Mouse (Mus musculus) frontal cortex, adult (tissue): Measurements from ENCODE around the gene Tnfrsf4.
A peak's percentile ranks its signal among the peaks of the same experiment; 100 is the strongest.

Experiments
- ATAC-seq: cut with Nextera tagmentation; 2 replicates; pipeline ENCODE4 v1.9.2; 2017; ENCODE audit warnings: mild to moderate bottlenecking, moderate library complexity, mixed read lengths; ENCODE audit not compliant: low TSS enrichment

Gene Tnfrsf4

GRCm38 (mm10) chr4:156028580-156028979, 14.9 kb downstream of the Tnfrsf4 start:
- no peak for ATAC-seq

- ATAC-seq, result no peak; the same call in 1 of the 2 replicates
Observed at GRCm38 (mm10) chr4:156030651-156031118, 17.0 kb downstream of the Tnfrsf4 start.

- ATAC-seq, result peak; percentile 20; the same call in 1 of the 2 replicates
Observed at GRCm38 (mm10) chr4:156031255-156031592, 17.6 kb downstream of the Tnfrsf4 start.

- ATAC-seq, result peak; percentile 78
Observed at GRCm38 (mm10) chr4:156031593-156032391, 18.1 kb downstream of the Tnfrsf4 start.

- ATAC-seq, result no peak
Observed at GRCm38 (mm10) chr4:156032856-156033255, 19.2 kb downstream of the Tnfrsf4 start.

GRCm38 (mm10) chr4:156033476-156034119, 20.0 kb downstream of the Tnfrsf4 start:
- ATAC-seq, result no peak

GRCm38 (mm10) chr4:156034301-156034700, 20.7 kb downstream of the Tnfrsf4 start:
- no peak for ATAC-seq

- ATAC-seq, result no peak
Observed at GRCm38 (mm10) chr4:156034901-156035300, 21.3 kb downstream of the Tnfrsf4 start.

- ATAC-seq, result no peak
Observed at GRCm38 (mm10) chr4:156044754-156045153, 31.1 kb downstream of the Tnfrsf4 start.

GRCm38 (mm10) chr4:156049779-156050178, 36.1 kb downstream of the Tnfrsf4 start:
- ATAC-seq, result no peak

- no peak for ATAC-seq
Observed at GRCm38 (mm10) chr4:156050391-156050980, 36.8 kb downstream of the Tnfrsf4 start.

GRCm38 (mm10) chr4:156053113-156053512, 39.5 kb downstream of the Tnfrsf4 start:
- no peak for ATAC-seq

GRCm38 (mm10) chr4:156054130-156054529, 40.5 kb downstream of the Tnfrsf4 start:
- ATAC-seq, result no peak

GRCm38 (mm10) chr4:156054606-156055005, 41.0 kb downstream of the Tnfrsf4 start:
- ATAC-seq, result no peak

- no peak for ATAC-seq
Observed at GRCm38 (mm10) chr4:156055173-156055572, 41.5 kb downstream of the Tnfrsf4 start.

GRCm38 (mm10) chr4:156057702-156058101, 44.1 kb downstream of the Tnfrsf4 start:
- no peak for ATAC-seq

GRCm38 (mm10) chr4:156058826-156059225, 45.2 kb downstream of the Tnfrsf4 start:
- ATAC-seq, result no peak

- no peak for ATAC-seq
Observed at GRCm38 (mm10) chr4:156059261-156059660, 45.6 kb downstream of the Tnfrsf4 start, which contains the start of gene Ttll10. Ttll10 (minus strand) TSS chr4:156059414.

GRCm38 (mm10) chr4:156059713-156060112, 46.1 kb downstream of the Tnfrsf4 start:
- ATAC-seq, result no peak

GRCm38 (mm10) chr4:156063861-156064509, 50.3 kb downstream of the Tnfrsf4 start:
- no peak for ATAC-seq

GRCm38 (mm10) chr4:156064510-156064897, 50.9 kb downstream of the Tnfrsf4 start:
- no peak for ATAC-seq
